Mouse (Mus musculus): Measurements from ENCODE around the gene Ppp3ca. TPM values are rescaled to one million over a fixed set of nuclear protein-coding genes. Genes with fewer than 3 reads are reported as not detected.

The Ppp3ca gene
- total RNA-seq, 2 experiments from 2014 or later = 56.6 to 72.4 TPM

- peak; percentile 33; the same call in 1 of the 2 replicates for ATAC-seq (replicated peaks; ENCODE audit: poor library complexity, severe bottlenecking)
These were observed 48.5 kb downstream of the Ppp3ca start for GRCm38 (mm10) chr3:136718412-136718811.

- ATAC-seq (replicated peaks; ENCODE audit: poor library complexity, severe bottlenecking) = no peak
These were observed 51.3 kb downstream of the Ppp3ca start for GRCm38 (mm10) chr3:136721241-136721640.

- ATAC-seq (replicated peaks; ENCODE audit: poor library complexity, severe bottlenecking) = no peak
These were observed 52.0 kb downstream of the Ppp3ca start for GRCm38 (mm10) chr3:136721804-136722427.

- no peak for ATAC-seq (replicated peaks; ENCODE audit: poor library complexity, severe bottlenecking)
These were observed 52.6 kb downstream of the Ppp3ca start for GRCm38 (mm10) chr3:136722493-136722892.

GRCm38 (mm10) chr3:136725311-136726156 is 55.6 kb downstream of the Ppp3ca start:
- peak; percentile 85 for ATAC-seq (replicated peaks; ENCODE audit: poor library complexity, severe bottlenecking)

GRCm38 (mm10) chr3:136727877-136728276 is 58.0 kb downstream of the Ppp3ca start:
- no peak for ATAC-seq (replicated peaks; ENCODE audit: poor library complexity, severe bottlenecking)

- ATAC-seq (replicated peaks; ENCODE audit: poor library complexity, severe bottlenecking) = no peak
These were observed 60.1 kb downstream of the Ppp3ca start for GRCm38 (mm10) chr3:136729978-136730377.

GRCm38 (mm10) chr3:136731579-136731978 is 61.7 kb downstream of the Ppp3ca start:
- no peak for ATAC-seq (replicated peaks; ENCODE audit: poor library complexity, severe bottlenecking)

- ATAC-seq (replicated peaks; ENCODE audit: poor library complexity, severe bottlenecking) = no peak
These were observed 66.1 kb downstream of the Ppp3ca start for GRCm38 (mm10) chr3:136736021-136736420.

- ATAC-seq (replicated peaks; ENCODE audit: poor library complexity, severe bottlenecking) = no peak
These were observed 66.9 kb downstream of the Ppp3ca start for GRCm38 (mm10) chr3:136736773-136737298.

- no peak for ATAC-seq (replicated peaks; ENCODE audit: poor library complexity, severe bottlenecking)
These were observed 68.5 kb downstream of the Ppp3ca start for GRCm38 (mm10) chr3:136738474-136738873.

GRCm38 (mm10) chr3:136738914-136739313 is 69.0 kb downstream of the Ppp3ca start:
- no peak for ATAC-seq (replicated peaks; ENCODE audit: poor library complexity, severe bottlenecking)

- no peak for ATAC-seq (replicated peaks; ENCODE audit: poor library complexity, severe bottlenecking)
These were observed 71.7 kb downstream of the Ppp3ca start for GRCm38 (mm10) chr3:136741659-136742058.

- peak; percentile 85 for ATAC-seq (replicated peaks; ENCODE audit: poor library complexity, severe bottlenecking)
These were observed 72.5 kb downstream of the Ppp3ca start for GRCm38 (mm10) chr3:136742258-136743057.

GRCm38 (mm10) chr3:136744295-136744897 is 74.5 kb downstream of the Ppp3ca start:
- ATAC-seq (replicated peaks; ENCODE audit: poor library complexity, severe bottlenecking) = no peak

GRCm38 (mm10) chr3:136745456-136745855 is 75.5 kb downstream of the Ppp3ca start:
- ATAC-seq (replicated peaks; ENCODE audit: poor library complexity, severe bottlenecking) = no peak

GRCm38 (mm10) chr3:136748761-136749476 is 79.0 kb downstream of the Ppp3ca start:
- no peak for ATAC-seq (replicated peaks; ENCODE audit: poor library complexity, severe bottlenecking)

- no peak for ATAC-seq (replicated peaks; ENCODE audit: poor library complexity, severe bottlenecking)
These were observed 79.5 kb downstream of the Ppp3ca start for GRCm38 (mm10) chr3:136749477-136749797.

- ATAC-seq (replicated peaks; ENCODE audit: poor library complexity, severe bottlenecking) = peak; percentile 80
These were observed 80.0 kb downstream of the Ppp3ca start for GRCm38 (mm10) chr3:136749951-136750350.
